ENCODE assay signal across 8 mouse cellular contexts in genomic region chr8:11914681-11915474, GRCm38 (mm10).
A peak's percentile ranks its signal among the peaks of the same experiment; 100 is the strongest.
DNase-seq lines count a peak whose midpoint lies in the region; ATAC-seq and TF ChIP-seq lines count a peak whose summit lies in the region.

No protein-coding gene starts in this region.

- no peak overlapping the region for H3K27ac ChIP-seq in lung, postnatal 0 days (ENCODE audit: low read length)
- no peak overlapping the region for H3K27ac ChIP-seq in heart, adult 2 months
- H3K27ac ChIP-seq in intestine, postnatal 0 days (ENCODE audit: low read depth, low read length): no peak overlapping the region
- H3K27ac ChIP-seq in liver, embryonic 12.5 days: no peak overlapping the region

- peak overlapping the region; percentile 33; the same call in 1 of the 2 replicates for H3K4me2 ChIP-seq in lung, postnatal 0 days (replicated peaks; ENCODE audit: low read depth, low read length)
- peak overlapping the region; percentile 28 for H3K4me2 ChIP-seq in intestine, postnatal 0 days (replicated peaks; ENCODE audit: low read depth)
- H3K4me2 ChIP-seq in liver, embryonic 12.5 days: no peak overlapping the region

- no peak for TF ChIP-seq CTCF in lung, postnatal 0 days (IDR thresholded peaks at IDR 0.05)
- TF ChIP-seq CTCF in heart, adult 2 months (IDR thresholded peaks at IDR 0.05): no peak
- no peak for TF ChIP-seq CTCF in intestine, postnatal 0 days (IDR thresholded peaks at IDR 0.05; ENCODE audit: low read depth)

- H3K9me3 ChIP-seq in lung, postnatal 0 days (ENCODE audit: low read length): no peaks in the 10 kb centered on the region
- no peaks in the 10 kb centered on the region for H3K9me3 ChIP-seq in intestine, postnatal 0 days (ENCODE audit: control insufficient read depth)
- H3K9me3 ChIP-seq in liver, embryonic 12.5 days (replicated peaks): no peaks in the 10 kb centered on the region

- no peak overlapping the region for H3K4me3 ChIP-seq in lung, postnatal 0 days (ENCODE audit: low read depth, low read length)
- no peak overlapping the region for H3K4me3 ChIP-seq in heart, adult 2 months
- no peak overlapping the region for H3K4me3 ChIP-seq in intestine, postnatal 0 days (ENCODE audit: low read depth, low read length)
- H3K4me3 ChIP-seq in liver, embryonic 12.5 days: no peak overlapping the region

- intact Hi-C loops in heart, adult 2 months (cut with DNase I): no loop called here

- no peaks in the 10 kb centered on the region for H3K79me2 ChIP-seq in heart, adult 2 months (replicated peaks; ENCODE audit: control insufficient read depth, insufficient read depth, low read length)

- no peaks in the 10 kb centered on the region for H3K27me3 ChIP-seq in lung, postnatal 0 days (replicated peaks; ENCODE audit: insufficient read depth, low read length)
- no peaks in the 10 kb centered on the region for H3K27me3 ChIP-seq in heart, adult 2 months (ENCODE audit: control insufficient read depth, insufficient read depth, low read length)
- H3K27me3 ChIP-seq in intestine, postnatal 0 days (replicated peaks; ENCODE audit: control insufficient read depth, insufficient read depth, low read length): no peaks in the 10 kb centered on the region
- H3K27me3 ChIP-seq in liver, embryonic 12.5 days (replicated peaks): peaks cover 9% of the 10 kb centered on the region

- peaks cover 6% of the 10 kb centered on the region; the same call in 1 of the 2 replicates for H3K4me1 ChIP-seq in lung, postnatal 0 days (ENCODE audit: insufficient read depth, low read depth, low read length)
- H3K4me1 ChIP-seq in heart, adult 2 months (ENCODE audit: control insufficient read depth, insufficient read depth, low read length): no peaks in the 10 kb centered on the region; the same call in 1 of the 2 replicates
- no peaks in the 10 kb centered on the region for H3K4me1 ChIP-seq in intestine, postnatal 0 days (replicated peaks; ENCODE audit: control insufficient read depth, insufficient read depth, low read length)
- H3K4me1 ChIP-seq in liver, embryonic 12.5 days: no peaks in the 10 kb centered on the region

- peak; percentile 69 for DNase-seq in lung, postnatal 0 days (ENCODE audit: low spot score)
- no peak for DNase-seq in lung, postnatal 25 days (ENCODE audit: low spot score)
- peak; percentile 32 to 43 for DNase-seq in heart, adult 2 months
- DNase-seq in right cerebral cortex, postnatal 14 days: peak; percentile 50

- H3K36me3 ChIP-seq in lung, postnatal 0 days (ENCODE audit: insufficient read depth, low read length): no peaks in the 10 kb centered on the region
- H3K36me3 ChIP-seq in heart, adult 2 months (ENCODE audit: control insufficient read depth, insufficient read depth, low read length): no peaks in the 10 kb centered on the region
- H3K36me3 ChIP-seq in intestine, postnatal 0 days (ENCODE audit: control insufficient read depth, insufficient read depth): no peaks in the 10 kb centered on the region
- no peaks in the 10 kb centered on the region for H3K36me3 ChIP-seq in liver, embryonic 12.5 days

- 32% methylated on average over 19 of the region's 19 CpGs for WGBS in lung, postnatal 0 days
- 41% methylated on average over 19 of the region's 19 CpGs for WGBS in heart, adult 2 months
- 53% methylated on average over 19 of the region's 19 CpGs for WGBS in intestine, postnatal 0 days
- 54% methylated on average over 19 of the region's 19 CpGs for WGBS in liver, embryonic 12.5 days (ENCODE audit: insufficient replicate concordance)

- peak; percentile 27 for ATAC-seq in lung, postnatal 0 days
- ATAC-seq in intestine, postnatal 0 days: no peak
- no peak for ATAC-seq in activated CD4-positive, CD25-positive, alpha-beta regulatory T cell, adult 4 months
- no peak for ATAC-seq in inflammation-experienced regulatory T-cells, adult 6 months
- no peak for ATAC-seq in liver, embryonic 12.5 days

- TF ChIP-seq EP300 in lung, postnatal 0 days (IDR thresholded peaks at IDR 0.05): no peak
- TF ChIP-seq EP300 in heart, adult 2 months (IDR thresholded peaks at IDR 0.05; ENCODE audit: insufficient read depth, low read depth, low read length): no peak

- TF ChIP-seq POLR2A in heart, adult 2 months (IDR thresholded peaks at IDR 0.05; ENCODE audit: insufficient read depth, low read depth, low read length): no peak

- H3K9ac ChIP-seq in lung, postnatal 0 days (replicated peaks; ENCODE audit: low read depth): no peak overlapping the region
- no peak overlapping the region for H3K9ac ChIP-seq in heart, adult 2 months (ENCODE audit: low read depth, low read length)
- H3K9ac ChIP-seq in intestine, postnatal 0 days (ENCODE audit: low read depth, low read length): no peak overlapping the region
- no peak overlapping the region for H3K9ac ChIP-seq in liver, embryonic 12.5 days
